Mouse (Mus musculus): ENCODE measurements at regions not wholly inside any gene's neighbourhood (a gene's known extent, or its start where the extent isn't known, plus 50 kb on each side); places are given as distances from the start of the nearest gene placed in this dataset.

DNA sequence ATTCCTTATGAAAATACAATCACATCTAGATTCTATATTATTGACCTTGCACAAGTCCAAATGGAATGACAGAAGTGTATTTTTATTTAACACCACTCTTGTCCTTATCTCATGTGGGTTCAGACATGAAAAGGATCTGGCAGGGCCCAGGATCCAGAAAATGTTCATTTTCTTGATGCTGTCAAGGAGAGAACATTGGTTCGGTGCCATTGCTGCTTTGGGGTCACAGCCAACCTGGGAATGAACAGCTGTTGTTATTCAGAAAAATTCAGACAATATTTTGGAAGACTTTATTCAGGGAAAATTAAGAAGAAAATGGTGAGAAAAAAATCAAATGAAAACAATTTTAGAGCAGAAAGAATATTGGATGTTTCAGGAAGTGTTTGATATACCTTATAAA is 590.0 kb downstream of the Iqcm start:
- no peak for DNase-seq (ENCODE audit: low read depth, low spot score)

GRCm38 (mm10) chr8:76052003-76052402 is 603.5 kb downstream of the Iqcm start:
- DNase-seq (ENCODE audit: low read depth, low spot score), result no peak

GRCm38 (mm10) chr8:76067721-76068120 is 619.2 kb downstream of the Iqcm start:
- DNase-seq (ENCODE audit: low read depth, low spot score), result peak; percentile 53

DNA sequence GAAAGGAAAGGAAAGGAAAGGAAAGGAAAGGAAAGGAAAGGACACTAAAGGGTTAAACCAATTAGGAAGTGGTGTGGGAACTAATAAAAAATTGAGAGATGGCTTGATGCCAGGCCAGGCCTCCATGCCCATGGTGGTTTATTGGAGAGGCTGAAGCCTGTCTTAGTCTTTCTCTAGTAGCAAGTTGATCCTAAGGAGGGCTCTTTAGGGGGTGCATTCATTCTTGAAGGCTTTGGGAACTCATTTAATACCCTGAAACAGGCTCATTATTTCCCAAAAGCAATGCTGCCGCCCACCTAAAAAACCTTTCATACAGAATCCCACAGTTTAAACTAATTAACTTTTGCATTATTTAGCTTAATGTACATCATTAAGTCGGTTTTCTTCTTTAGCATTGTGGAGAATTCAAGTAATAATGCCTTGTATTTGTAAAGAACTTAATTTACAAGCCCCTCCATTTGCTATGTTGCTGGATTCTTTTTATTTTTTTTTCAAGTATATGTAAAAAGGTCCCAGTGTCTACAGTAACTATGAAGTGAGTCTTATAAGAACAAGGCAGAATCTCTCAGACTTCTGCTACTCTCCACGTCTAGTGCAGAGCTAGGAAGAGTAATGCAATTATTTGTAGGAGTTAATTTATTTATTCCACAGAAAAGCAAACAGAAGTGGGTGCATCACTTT is 624.3 kb downstream of the Iqcm start:
- DNase-seq (ENCODE audit: low read depth, low spot score), result no peak

GRCm38 (mm10) chr8:76120587-76121145 is 672.2 kb downstream of the Iqcm start:
- DNase-seq (ENCODE audit: low read depth, low spot score), result no peak

GRCm38 (mm10) chr8:76127486-76127885 is 679.0 kb downstream of the Iqcm start:
- DNase-seq (ENCODE audit: low read depth, low spot score), result no peak

GRCm38 (mm10) chr8:76137219-76137618 is 688.7 kb downstream of the Iqcm start:
- DNase-seq (ENCODE audit: low read depth, low spot score), result no peak

GRCm38 (mm10) chr8:76148681-76149080 is 700.2 kb downstream of the Iqcm start:
- peak; percentile 52 for DNase-seq (ENCODE audit: low read depth, low spot score)

DNA sequence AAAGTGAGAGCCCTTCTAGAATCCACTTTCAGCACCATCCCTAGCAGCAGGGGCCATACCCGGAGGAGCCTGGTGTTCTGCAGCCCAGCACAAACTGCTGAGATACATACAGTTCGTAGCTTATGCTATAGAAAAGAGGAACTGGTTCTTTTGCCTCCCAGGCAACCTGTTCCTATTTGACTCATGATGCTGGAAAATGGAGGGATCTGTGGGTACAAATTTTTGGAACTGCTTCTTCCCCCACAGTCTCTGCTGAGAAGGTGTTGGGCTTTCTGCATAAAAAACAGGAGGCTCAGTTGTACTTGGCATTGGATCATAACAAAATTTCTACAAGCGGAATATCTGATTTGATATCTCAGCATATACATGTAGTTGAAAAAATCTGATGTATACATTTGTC is 716.7 kb upstream of the Nr3c2 start:
- DNase-seq (ENCODE audit: low read depth, low spot score), result no peak

DNA sequence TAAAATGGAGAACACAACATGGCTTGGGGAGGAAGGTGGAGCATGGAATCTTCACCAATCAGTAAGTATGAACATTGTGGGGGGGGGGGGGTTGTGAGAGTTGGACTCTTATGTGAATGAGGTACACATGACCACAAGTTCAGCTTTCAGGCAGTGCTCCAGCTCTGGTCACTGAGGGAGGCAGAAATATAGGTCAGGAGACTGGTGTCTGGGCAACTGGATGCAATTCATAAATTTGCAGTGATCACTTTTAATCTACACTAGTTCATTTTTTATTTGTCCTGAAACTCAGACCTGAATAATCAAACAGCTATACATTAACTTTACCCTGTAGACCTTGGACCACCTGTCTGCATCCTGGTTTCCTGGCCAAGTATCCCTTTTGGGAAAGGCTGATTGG is 715.4 kb upstream of the Nr3c2 start:
- no peak for DNase-seq (ENCODE audit: low read depth, low spot score)

- no peak for DNase-seq (ENCODE audit: low read depth, low spot score)
These were observed 711.9 kb upstream of the Nr3c2 start for GRCm38 (mm10) chr8:76187293-76187692.

DNA sequence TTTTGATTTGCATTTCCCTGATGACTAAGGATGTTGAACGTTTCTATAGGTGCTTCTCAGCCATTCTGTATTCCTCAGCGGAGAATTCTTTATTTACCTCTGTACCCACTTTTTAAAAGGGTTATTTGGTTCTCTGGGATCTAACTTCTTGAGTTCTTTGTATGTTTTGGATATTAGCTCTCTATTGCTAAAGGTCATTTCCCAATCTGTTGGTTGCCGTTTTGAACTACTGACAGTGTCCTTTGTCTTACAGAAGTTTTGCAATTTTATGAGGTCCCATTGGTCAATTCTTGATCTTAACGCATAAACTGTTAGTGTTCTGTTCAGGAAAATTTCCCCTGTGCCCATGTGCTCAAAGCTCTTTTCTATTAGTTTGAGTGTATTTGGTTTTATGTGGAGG is 687.4 kb upstream of the Nr3c2 start:
- DNase-seq (ENCODE audit: low read depth, low spot score), result no peak

DNA sequence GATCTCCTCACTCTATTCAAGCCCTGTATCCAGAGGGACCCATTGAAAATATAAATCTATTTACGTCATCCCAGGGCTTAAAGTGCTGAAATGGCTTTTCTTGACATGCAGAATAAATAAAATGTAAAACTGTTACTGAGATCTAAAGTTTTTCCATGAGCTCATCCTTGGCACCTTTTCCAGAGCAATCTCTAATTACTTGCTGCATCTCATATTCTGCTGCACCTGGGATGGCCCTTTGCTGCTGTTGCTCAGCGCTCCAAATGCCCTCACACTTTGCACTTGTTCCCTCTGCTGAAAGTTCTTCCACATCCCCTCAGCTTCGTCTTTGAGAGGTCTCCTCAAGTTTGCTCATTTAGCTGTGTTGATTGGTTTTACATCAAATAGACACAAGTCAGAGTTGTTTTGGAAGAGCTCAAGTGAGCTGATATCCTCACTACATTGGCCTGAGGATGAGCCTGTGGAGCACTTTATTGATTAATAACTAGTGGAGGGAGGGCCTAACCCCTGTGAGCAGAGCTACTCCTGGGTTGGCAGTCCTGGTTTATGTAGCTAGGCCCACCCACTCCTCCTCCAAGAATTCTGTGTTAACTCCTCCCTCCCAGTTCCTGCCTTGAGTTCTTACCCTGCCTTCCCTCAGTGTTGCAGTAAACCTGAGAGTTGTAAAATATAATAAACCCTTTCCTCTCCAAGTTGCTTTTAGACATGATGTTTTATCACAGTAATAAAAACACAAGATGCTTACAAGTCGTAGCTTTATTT is 681.2 kb upstream of the Nr3c2 start:
- no peak for DNase-seq (ENCODE audit: low read depth, low spot score)

- DNase-seq (ENCODE audit: low read depth, low spot score), result peak; percentile 61
These were observed 668.4 kb upstream of the Nr3c2 start for GRCm38 (mm10) chr8:76230847-76231246.

DNA sequence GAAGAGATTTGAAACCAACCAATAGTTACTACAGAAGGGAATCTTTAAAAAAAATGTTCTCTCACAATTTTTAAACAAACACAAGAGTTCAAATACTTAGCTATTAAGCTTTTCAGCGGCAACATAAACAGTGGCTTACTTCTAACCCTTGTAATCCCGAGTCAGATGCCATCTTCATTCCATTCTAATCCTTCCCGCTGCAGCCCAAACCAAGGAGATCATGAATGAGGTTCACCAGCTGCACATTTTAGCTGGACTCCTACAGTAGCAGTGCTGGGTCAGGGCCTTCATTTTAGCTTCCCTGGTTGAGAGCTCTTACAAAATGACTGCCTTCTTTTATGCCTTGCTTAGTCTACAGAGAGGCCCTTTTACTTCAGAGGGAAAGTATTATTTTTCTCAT is 650.0 kb upstream of the Nr3c2 start:
- no peak for DNase-seq (ENCODE audit: low read depth, low spot score)

GRCm38 (mm10) chr8:76252161-76253010 is 646.9 kb upstream of the Nr3c2 start:
- no peak for DNase-seq (ENCODE audit: low read depth, low spot score)
